Mouse (Mus musculus) left cerebral cortex, adult 11 months (tissue): ENCODE results near the gene Nfasc.
A peak's percentile ranks its signal among the peaks of the same experiment; 100 is the strongest.

Experiments
- DNase-seq: peaks from one replicate; pipeline ENCODE4 v3.0.0; 2022; ENCODE audit warnings: low spot score

Gene Nfasc

GRCm38 (mm10) chr1:132541171-132541823, 200.3 kb downstream of the Nfasc start:
- DNase-seq, result no peak

GRCm38 (mm10) chr1:132540701-132541100, 200.9 kb downstream of the Nfasc start:
- no peak for DNase-seq

- DNase-seq, result peak; percentile 58
Observed at GRCm38 (mm10) chr1:132537736-132538135, 203.9 kb downstream of the Nfasc start.

GRCm38 (mm10) chr1:132536416-132536815, 205.2 kb downstream of the Nfasc start:
- DNase-seq, result no peak

GRCm38 (mm10) chr1:132535541-132535940, 206.1 kb downstream of the Nfasc start:
- DNase-seq, result no peak

- DNase-seq, result no peak
Observed at GRCm38 (mm10) chr1:132533840-132534239, 207.8 kb downstream of the Nfasc start.

GRCm38 (mm10) chr1:132532521-132532920, 209.1 kb downstream of the Nfasc start:
- DNase-seq, result no peak

GRCm38 (mm10) chr1:132530631-132531191, 210.9 kb downstream of the Nfasc start:
- DNase-seq, result no peak

GRCm38 (mm10) chr1:132528647-132529334, 212.8 kb downstream of the Nfasc start:
- no peak for DNase-seq

- no peak for DNase-seq
Observed at GRCm38 (mm10) chr1:132528071-132528470, 213.5 kb downstream of the Nfasc start.

- peak; percentile 76 for DNase-seq
Observed at GRCm38 (mm10) chr1:132525832-132526231, 215.8 kb downstream of the Nfasc start.

GRCm38 (mm10) chr1:132523920-132524319, 217.7 kb downstream of the Nfasc start:
- DNase-seq, result no peak

GRCm38 (mm10) chr1:132523048-132523447, 218.5 kb downstream of the Nfasc start:
- DNase-seq, result no peak

GRCm38 (mm10) chr1:132520764-132521163, 220.8 kb downstream of the Nfasc start:
- no peak for DNase-seq

GRCm38 (mm10) chr1:132519734-132520133, 221.9 kb downstream of the Nfasc start:
- no peak for DNase-seq

- no peak for DNase-seq
Observed at GRCm38 (mm10) chr1:132518621-132519020, 223.0 kb downstream of the Nfasc start.

- DNase-seq, result no peak
Observed at GRCm38 (mm10) chr1:132516776-132517175, 224.8 kb downstream of the Nfasc start.

GRCm38 (mm10) chr1:132515339-132515738, 226.3 kb downstream of the Nfasc start:
- DNase-seq, result no peak
